Mouse (Mus musculus) kidney, adult 8-10 months (tissue): ENCODE measurements around the gene Tvp23b.

Source experiments
- DNase-seq, 2 experiments: peaks; one replicate each; pipeline ENCODE4 v3.0.0; 2022

Gene Tvp23b

GRCm38 (mm10) chr11:62901699-62902323 is 22.6 kb downstream of the Tvp23b start:
- DNase-seq, result peak; percentile 51 to 58

DNA sequence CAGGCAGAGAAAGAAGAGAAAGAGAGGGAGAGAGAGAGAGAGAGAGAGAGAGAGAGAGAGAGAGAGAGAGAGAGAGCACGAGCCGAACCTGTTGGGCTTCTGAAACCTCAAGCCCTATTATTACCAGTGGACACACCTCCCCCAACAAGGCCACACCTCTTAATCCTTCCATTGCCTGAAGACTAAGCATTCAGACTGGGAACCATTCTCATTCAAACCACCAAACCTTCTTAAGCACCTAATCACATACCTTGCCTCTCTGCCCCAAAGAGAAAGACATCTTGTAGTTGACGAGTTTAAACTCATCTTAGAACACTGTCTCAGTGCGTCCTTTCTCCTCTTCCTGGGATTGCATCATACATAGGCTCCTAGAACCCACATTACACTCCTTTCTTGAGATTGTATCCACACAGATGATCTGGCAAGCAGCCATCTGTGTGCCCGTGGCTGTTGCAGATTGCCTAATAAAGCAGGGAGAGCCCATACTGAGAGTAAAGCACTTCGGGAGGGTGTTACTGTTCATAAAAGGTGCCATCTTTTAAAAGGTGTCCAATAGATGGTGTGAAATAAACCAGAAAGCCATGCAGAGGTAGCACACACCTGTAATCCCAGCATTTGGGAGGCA is 24.7 kb downstream of the Tvp23b start:
- no peak for DNase-seq

DNA sequence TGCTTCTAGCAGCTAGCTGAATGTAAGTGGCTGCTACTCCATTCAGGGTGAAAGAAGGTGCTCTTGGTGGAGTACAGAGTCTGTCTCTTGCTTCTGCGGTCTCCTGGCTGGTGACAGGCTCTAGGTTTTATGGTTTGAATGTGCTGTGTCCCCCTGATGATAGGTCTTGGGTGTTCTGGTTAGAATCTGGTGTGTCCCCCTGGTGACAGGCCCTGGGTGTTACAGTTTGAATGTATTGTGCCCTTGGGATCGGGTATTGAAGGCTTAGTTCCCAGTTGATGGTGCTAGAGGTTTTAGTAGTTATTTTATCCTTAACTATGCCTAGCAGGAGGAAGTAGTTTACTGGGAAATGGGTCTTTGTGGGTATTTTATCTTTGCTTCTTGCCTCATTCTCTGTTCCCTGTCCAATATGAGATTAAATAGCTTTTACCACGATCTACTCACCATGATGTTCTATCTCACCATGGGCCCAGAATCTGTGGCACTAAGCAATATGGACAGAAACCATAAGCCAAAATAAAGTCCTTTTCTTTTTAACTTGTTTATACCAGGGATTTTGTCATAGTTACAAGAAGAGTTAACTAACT is 30.6 kb downstream of the Tvp23b start:
- DNase-seq, result no peak

DNA sequence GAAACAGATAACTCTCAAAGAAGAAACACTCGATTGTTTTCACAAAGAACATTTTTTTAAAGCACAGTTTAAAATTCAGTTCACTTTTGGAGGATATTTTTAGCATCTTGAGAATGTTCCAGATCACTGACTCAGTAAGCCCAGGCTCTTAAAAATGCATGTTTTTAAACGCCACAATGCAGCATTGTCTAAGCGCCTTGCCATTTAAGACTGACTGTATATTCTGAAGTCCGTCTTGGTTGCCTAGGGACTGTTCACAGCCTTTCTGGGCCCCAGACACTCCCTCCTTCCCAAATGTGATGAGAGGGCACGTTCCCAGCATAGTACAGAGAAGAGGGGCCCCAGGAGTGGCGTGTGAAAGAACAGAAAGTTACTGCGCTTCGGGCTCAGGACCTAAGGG is 32.1 kb downstream of the Tvp23b start:
- DNase-seq, result no peak

- no peak for DNase-seq
Observed at GRCm38 (mm10) chr11:62913141-62913540, 33.9 kb downstream of the Tvp23b start.

DNA sequence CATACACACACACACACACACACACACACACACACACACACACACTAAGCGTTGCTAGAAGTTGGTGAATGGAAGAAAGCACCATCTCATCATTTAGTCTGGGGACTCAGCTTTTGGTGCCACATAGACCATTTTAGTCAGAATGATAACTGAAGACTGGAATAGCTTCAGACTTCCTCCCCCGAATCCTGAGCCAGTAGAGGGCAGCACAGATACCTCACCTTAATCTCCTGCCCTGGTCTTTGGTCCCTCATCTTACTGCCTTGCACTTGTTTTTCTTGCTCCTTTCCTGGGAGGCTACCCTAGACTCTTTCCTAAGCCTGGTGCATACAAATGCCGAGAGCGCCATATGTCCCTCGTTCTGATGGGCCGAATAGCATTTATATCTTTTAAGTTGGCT is 35.3 kb downstream of the Tvp23b start:
- DNase-seq, result peak in 1 of 2 experiments; percentile 26

- no peak for DNase-seq
Observed at GRCm38 (mm10) chr11:62915486-62915885, 36.2 kb downstream of the Tvp23b start.

- no peak for DNase-seq
Observed at GRCm38 (mm10) chr11:62916765-62917164, 37.5 kb downstream of the Tvp23b start.

DNA sequence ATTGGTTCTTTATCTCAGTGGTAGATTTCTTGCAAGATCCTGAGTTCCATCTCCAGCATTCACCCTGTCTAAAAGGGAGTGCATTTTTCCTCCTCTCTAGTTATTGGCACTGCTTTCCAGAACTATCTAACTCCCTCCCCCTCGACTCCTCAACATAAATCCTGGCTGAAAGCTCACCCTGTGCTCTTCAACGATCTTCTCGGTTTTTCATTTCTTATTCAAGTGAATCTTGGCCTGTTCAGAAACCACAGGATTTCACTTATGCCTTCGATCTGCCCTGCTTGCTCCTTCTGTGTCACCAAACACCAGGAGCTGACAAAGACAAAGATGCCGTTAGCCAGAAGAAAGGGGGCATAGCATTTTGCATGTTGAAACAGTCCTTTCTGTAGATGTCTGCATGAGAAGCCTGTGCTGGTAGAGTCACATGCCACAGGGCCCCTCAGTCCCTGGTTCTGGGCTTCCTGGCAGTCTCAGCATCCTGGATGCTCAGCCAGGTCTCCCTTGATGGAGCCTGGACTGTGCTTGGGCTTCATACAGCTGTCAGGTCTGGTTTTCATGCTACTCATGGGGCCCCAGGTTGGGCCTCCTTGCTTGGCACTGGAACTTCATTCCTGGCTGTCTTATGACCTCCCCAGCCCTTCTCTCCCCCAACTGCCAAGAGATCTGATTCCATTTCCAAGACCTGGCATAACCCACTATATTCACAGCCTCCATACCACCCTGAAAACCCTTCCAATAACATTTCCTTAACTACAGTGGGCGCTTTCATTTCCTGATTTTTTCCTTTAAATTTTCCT is 40.9 kb downstream of the Tvp23b start:
- no peak for DNase-seq

DNA sequence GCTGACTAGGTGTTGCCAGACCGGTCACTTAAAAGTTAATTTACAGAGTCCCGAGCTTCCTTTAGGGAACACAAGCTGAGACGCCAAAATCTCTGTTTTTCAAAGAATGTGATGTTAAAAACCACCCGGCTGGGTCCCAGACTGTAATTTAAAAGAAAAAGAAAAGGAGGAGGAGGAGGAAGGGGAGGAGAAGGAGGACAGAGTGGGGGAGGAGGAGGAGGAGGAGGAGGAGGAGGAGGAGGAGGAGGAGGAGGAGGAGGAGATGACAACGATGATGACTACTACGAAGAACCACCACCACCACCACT is 41.4 kb downstream of the Tvp23b start:
- DNase-seq, result no peak

- DNase-seq, result peak; percentile 85 to 90
Observed at GRCm38 (mm10) chr11:62921052-62921977, 42.1 kb downstream of the Tvp23b start.

- DNase-seq, result no peak
Observed at GRCm38 (mm10) chr11:62924091-62924761, 45.0 kb downstream of the Tvp23b start.

DNA sequence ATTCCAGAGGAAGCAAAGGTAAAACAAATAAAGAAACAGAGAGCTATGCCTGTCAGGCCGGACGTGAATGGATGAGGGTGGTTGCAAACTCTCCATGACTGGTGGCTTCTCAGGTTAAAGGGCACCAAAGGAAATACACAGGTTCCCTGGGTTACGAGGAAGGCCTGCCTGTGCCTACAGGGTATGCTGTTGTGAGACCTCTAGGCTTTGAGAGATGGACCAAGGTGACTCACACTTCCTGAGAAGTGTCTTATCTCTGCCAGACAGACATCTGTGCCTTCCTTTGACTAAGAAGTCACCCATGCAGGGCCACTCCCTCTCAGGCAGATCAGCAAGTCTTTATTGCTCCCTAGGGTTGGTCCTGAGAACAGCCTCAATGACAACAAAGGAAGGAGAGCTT is 50.5 kb downstream of the Tvp23b start:
- peak; percentile 37 to 77 for DNase-seq

DNA sequence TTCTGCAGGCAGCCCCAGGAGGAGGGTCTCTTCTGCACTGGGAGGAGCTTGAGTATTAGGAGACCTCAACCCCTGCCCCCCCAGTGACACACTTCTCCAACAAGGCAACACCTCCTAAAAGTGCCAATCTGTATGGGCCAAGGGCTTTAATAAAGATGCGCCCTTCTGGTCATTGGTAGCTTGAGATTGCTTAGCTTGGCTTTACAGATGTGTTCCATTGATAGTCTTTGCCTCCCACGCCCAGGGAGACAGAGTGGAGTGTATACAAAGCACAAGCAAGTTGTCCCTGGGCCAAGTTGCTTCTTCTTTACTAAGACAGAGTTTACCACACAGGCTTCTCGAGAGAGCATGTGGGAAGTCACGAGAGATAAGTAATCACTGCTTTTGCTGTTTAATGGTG is 51.3 kb downstream of the Tvp23b start:
- DNase-seq, result no peak

DNA sequence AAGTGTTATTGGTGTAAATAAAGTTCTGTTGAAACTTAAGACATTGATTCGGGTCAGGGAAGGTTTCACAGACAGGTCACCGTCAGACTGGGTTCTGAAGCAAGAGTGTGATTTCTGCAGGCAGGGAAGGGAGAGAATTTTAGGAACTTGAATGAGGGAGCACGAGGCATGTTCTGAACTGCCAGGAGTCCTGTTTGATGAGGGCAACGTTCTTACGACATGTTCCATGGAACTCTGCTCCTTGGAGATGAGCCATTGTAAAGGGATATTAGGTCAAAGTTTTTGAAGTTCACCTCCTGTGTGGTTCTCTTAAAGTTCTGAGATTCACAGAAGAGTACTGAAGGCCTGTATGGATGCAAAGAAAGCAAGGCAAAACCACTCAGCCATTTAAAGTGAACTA is 51.9 kb downstream of the Tvp23b start:
- no peak for DNase-seq

DNA sequence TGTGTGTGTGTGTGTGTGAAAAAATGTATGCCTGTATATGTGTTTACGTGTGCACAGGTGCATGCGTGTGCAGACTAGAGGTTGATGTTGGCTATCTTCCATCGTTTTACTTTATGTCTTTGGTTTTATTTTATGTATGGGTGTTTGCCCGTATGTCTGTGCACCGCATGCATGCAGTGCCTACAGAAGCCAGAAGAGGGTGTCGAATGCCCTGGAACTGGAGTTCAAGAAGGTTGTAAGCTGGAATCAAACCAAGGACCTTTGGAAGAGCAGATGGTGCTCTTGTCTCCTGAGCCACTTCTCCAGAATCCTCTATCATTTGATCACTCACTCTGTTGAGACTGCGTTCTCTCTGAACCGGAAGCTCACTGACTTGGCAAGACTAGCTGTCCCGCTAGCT is 53.8 kb downstream of the Tvp23b start:
- DNase-seq, result no peak

- no peak for DNase-seq
Observed at GRCm38 (mm10) chr11:62934795-62935514, 55.7 kb downstream of the Tvp23b start.

- DNase-seq, result no peak
Observed at GRCm38 (mm10) chr11:62937986-62938385, 58.7 kb downstream of the Tvp23b start.

- no peak for DNase-seq
Observed at GRCm38 (mm10) chr11:62938921-62939320, 59.7 kb downstream of the Tvp23b start.

DNA sequence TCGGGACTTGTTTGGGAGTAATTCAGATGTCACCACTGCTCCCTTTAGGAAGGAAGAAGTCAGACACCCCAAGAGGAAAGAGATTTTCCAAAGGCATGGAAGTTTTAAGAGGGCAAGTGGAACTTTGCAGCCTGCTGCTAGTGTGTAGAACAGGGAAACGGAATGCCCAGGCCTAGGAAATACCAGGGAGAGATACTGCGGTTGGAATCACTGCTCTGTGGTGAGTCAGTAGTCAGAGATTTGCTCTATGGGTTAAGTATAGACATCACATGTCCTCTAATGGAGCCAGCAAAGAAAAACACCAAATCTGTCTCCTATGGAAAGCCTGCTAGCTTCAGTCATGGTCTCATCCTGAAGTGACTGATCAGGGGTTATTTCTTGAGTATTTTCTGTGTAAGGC is 60.9 kb downstream of the Tvp23b start:
- no peak for DNase-seq

DNA sequence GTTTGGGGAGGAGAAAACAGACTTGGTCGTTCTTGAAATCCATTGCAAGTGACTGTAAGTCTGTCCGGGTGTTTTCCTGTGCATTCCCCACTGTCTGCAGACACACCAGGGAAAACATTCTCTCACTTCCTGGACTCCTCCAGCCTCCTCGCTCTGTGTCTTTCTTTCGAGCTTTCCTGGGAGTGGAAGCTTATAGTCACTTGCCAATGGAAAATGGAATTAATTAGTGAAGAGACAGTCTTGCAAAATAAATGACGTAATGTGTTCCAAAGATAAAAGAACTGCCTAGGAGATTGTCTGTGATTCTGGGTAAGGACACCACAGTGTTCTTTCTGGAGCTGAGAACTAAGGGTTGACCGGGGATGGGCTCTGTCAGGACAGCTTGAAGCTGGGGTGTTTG is 64.3 kb downstream of the Tvp23b start:
- no peak for DNase-seq

GRCm38 (mm10) chr11:62945514-62945913 is 66.3 kb downstream of the Tvp23b start:
- DNase-seq, result no peak
